Mouse (Mus musculus) liver, adult 2 months (tissue): Measurements from ENCODE around the gene Nudt3.

Experiments used
- CTCF ChIP-seq: fragments of 200-500 bp; IDR thresholded peaks from 2 replicates; pipeline ENCODE4 v1.5.1; 2011; ENCODE audit warnings: low read depth, low read length, control low read depth
- POLR2A ChIP-seq: fragments of 200-500 bp; IDR thresholded peaks from 2 replicates; pipeline ENCODE4 v1.6.1; 2011; ENCODE audit warnings: low read length, control low read depth; ENCODE audit not compliant: insufficient read depth; ENCODE audit errors: extremely low read depth

DNA sequence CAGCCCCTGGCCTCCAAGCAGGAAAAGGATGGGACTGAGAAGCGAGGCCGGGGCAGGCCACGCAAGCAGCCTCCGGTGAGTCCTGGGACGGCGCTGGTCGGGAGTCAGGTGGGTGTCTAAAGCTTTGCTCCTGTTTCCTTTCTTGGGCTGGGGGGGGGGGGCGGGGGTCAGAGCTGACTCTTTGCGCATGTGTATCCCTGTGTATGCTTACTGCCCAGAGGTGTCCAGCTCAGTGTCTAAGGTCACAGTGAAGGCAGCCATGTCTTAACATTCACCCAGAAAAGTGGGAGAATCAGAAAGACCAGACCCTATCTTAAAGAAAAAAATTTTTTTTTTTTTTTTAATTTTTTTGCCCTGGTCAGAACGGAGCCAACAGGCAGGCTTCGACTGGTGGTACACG lies 63.7 kb downstream of the Nudt3 start:
- TF ChIP-seq CTCF, result no peak
- no peak for TF ChIP-seq POLR2A
